22 mouse cellular contexts compared by ENCODE assay signal in the genomic region with DNA sequence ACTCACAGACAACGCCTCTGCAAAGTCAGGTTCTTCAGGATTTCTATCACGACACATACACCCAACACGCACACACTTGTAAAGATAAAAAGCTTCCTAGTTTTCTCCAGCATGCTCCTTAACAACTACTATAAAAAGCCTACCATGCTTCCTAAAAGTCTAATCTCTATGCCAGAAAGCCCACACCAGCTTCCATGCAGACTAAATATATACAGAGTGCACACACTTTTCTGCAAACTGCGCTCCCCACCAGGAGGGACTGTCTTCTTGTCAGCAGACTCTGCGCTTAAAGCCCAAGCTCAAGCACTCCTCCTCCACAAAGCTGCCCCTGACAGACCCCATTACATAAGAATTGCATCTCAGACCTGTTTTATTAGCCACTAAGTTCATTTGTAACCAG. TPM values are rescaled to one million over a fixed set of nuclear protein-coding genes. Genes with fewer than 3 reads are reported as not detected.
DNase-seq lines count a peak whose midpoint lies in the region; ATAC-seq and TF ChIP-seq lines count a peak whose summit lies in the region.
"Had no signal": no experiment of that assay in that cellular context is flagged by ENCODE, and none has a peak within 500 bp of the region (broad histone marks: within the 10 kb centered on the region; RNA-seq: fewer than 3 reads in every experiment).

No protein-coding gene starts in this region.

- H3K27ac ChIP-seq in forebrain, embryonic 11.5 days (ENCODE audit: low read depth, low read length) = no peak overlapping the region
- H3K27ac ChIP-seq in forebrain, embryonic 13.5 days = no peak overlapping the region
- H3K27ac ChIP-seq in heart, postnatal 0 days (ENCODE audit: low read depth) = no peak overlapping the region
- H3K27ac ChIP-seq: embryonic facial prominence, embryonic 12.5 days; hindbrain, embryonic 14.5 days; limb, embryonic 15.5 days had no signal

- no peak for TF ChIP-seq EP300 in heart, postnatal 0 days (IDR thresholded peaks at IDR 0.05; ENCODE audit: low read depth)

- H3K36me3 ChIP-seq in forebrain, embryonic 11.5 days (ENCODE audit: control insufficient read depth, insufficient read depth, low read length) = no peaks in the 10 kb centered on the region
- H3K36me3 ChIP-seq in forebrain, embryonic 13.5 days (ENCODE audit: poor library complexity, severe bottlenecking) = peaks cover 2% of the 10 kb centered on the region
- peaks cover 4% of the 10 kb centered on the region for H3K36me3 ChIP-seq in heart, postnatal 0 days (replicated peaks; ENCODE audit: control insufficient read depth, insufficient read depth, low read length)

- WGBS in forebrain, embryonic 11.5 days = 90% methylated on average over 5 of the region's 5 CpGs
- WGBS in forebrain, embryonic 13.5 days = 90% methylated on average over 5 of the region's 5 CpGs
- WGBS in heart, postnatal 0 days = 46% methylated on average over 5 of the region's 5 CpGs

- no peak overlapping the region for H3K4me3 ChIP-seq in forebrain, embryonic 11.5 days (ENCODE audit: low read depth, low read length)
- H3K4me3 ChIP-seq in forebrain, embryonic 13.5 days = no peak overlapping the region
- H3K4me3 ChIP-seq in heart, postnatal 0 days (ENCODE audit: low read depth, low read length) = no peak overlapping the region
- H3K4me3 ChIP-seq: embryonic facial prominence, embryonic 12.5 days; limb, embryonic 15.5 days had no signal

- H3K4me1 ChIP-seq in forebrain, embryonic 11.5 days (replicated peaks; ENCODE audit: control insufficient read depth, insufficient read depth, low read length) = peaks cover 6% of the 10 kb centered on the region; the same call in 1 of the 2 replicates
- H3K4me1 ChIP-seq in forebrain, embryonic 13.5 days = peaks cover 14% of the 10 kb centered on the region
- H3K4me1 ChIP-seq in heart, postnatal 0 days (ENCODE audit: control insufficient read depth, insufficient read depth) = peaks cover 20% of the 10 kb centered on the region

- DNase-seq in forebrain, embryonic 11.5 days (ENCODE audit: low spot score) = peak; percentile 36
- DNase-seq in heart, postnatal 0 days (ENCODE audit: low spot score) = no peak
- no peak for DNase-seq in heart, postnatal 14 days
- DNase-seq in ZHBTc4 (ENCODE audit: low read depth, low spot score) = peak; percentile 41
- DNase-seq in left cerebral cortex, postnatal 25 days (ENCODE audit: low spot score in 2 of 2) = peak; percentile 42 to 88
- DNase-seq in kidney, adult 18-20 months = no peak
- no peak for DNase-seq in layer of hippocampus, adult 9-10 months (ENCODE audit: low spot score)
- DNase-seq: cerebellum, adult 11 months; kidney, adult 2 months; kidney, postnatal 25 days; liver, postnatal 0 days; lung, postnatal 4 days; thymus, postnatal 14 days had no signal

- ATAC-seq in forebrain, embryonic 11.5 days (replicated peaks; ENCODE audit: low FRiP score) = no peak
- ATAC-seq in forebrain, embryonic 13.5 days = no peak
- no peak for ATAC-seq in heart, postnatal 0 days (ENCODE audit: insufficient read depth, low read depth)
- ATAC-seq: liver, postnatal 0 days; midbrain, embryonic 16.5 days had no signal

- TF ChIP-seq CTCF in heart, postnatal 0 days (IDR thresholded peaks at IDR 0.05; ENCODE audit: low read depth) = no peak

- no peaks in the 10 kb centered on the region for H3K9me3 ChIP-seq in forebrain, embryonic 11.5 days (ENCODE audit: control insufficient read depth, low read length)
- no peaks in the 10 kb centered on the region for H3K9me3 ChIP-seq in forebrain, embryonic 13.5 days (replicated peaks)
- no peaks in the 10 kb centered on the region for H3K9me3 ChIP-seq in heart, postnatal 0 days (replicated peaks; ENCODE audit: control insufficient read depth, low read length)
- H3K9me3 ChIP-seq: embryonic facial prominence, embryonic 12.5 days; limb, embryonic 15.5 days had no signal

- H3K27me3 ChIP-seq in forebrain, embryonic 11.5 days (ENCODE audit: control insufficient read depth, insufficient read depth, low read length) = no peaks in the 10 kb centered on the region; the same call in 1 of the 2 replicates
- H3K27me3 ChIP-seq in forebrain, embryonic 13.5 days = peaks cover 7% of the 10 kb centered on the region; the same call in 1 of the 2 replicates
- H3K27me3 ChIP-seq in heart, postnatal 0 days (ENCODE audit: control insufficient read depth, insufficient read depth, low read length) = no peaks in the 10 kb centered on the region
- H3K27me3 ChIP-seq: embryonic facial prominence, embryonic 12.5 days; limb, embryonic 15.5 days had no signal

- no peak overlapping the region for H3K9ac ChIP-seq in forebrain, embryonic 11.5 days (ENCODE audit: low read length)
- no peak overlapping the region for H3K9ac ChIP-seq in forebrain, embryonic 13.5 days
- H3K9ac ChIP-seq in heart, postnatal 0 days (replicated peaks; ENCODE audit: low read depth, low read length) = no peak overlapping the region; the same call in 1 of the 2 replicates
- H3K9ac ChIP-seq: embryonic facial prominence, embryonic 12.5 days; hindbrain, embryonic 14.5 days; limb, embryonic 15.5 days; liver, postnatal 0 days had no signal

- intact Hi-C loops in heart, postnatal 14 days (cut with DNase I) = no loop called here
- intact Hi-C loops in left cerebral cortex, postnatal 25 days (cut with DNase I) = loop anchor here (1.0 to 5.0 kb wide), 2 partner anchors 86 to 100 kb away; no protein-coding TSS in a partner anchor

- H3K4me2 ChIP-seq in forebrain, embryonic 11.5 days (ENCODE audit: low read depth, low read length, severe bottlenecking) = no peak overlapping the region
- no peak overlapping the region for H3K4me2 ChIP-seq in forebrain, embryonic 13.5 days
- peak overlapping the region; percentile 5 for H3K4me2 ChIP-seq in heart, postnatal 0 days (ENCODE audit: low read depth, low read length)
- H3K4me2 ChIP-seq: embryonic facial prominence, embryonic 12.5 days; hindbrain, embryonic 14.5 days; limb, embryonic 15.5 days had no signal

RNA-seq across cellular contexts. Expression of a gene that starts 3.0 kb away (rescaled TPM):
- polyA plus RNA-seq in forebrain, embryonic 11.5 days (2014; fragmentation: Nextera tagmentation; extraction: Ambion mirVana) = 5.5 and 6.7 TPM in 2 replicates
- polyA plus RNA-seq in forebrain, embryonic 13.5 days (2015; fragmentation: Nextera tagmentation; extraction: Ambion mirVana) = 3.5 and 4.0 TPM in 2 replicates
- 14.4 and 28.7 TPM in 2 replicates for total RNA-seq in heart, postnatal 0 days (2014; rRNA removed; ENCODE audit: low replicate concordance)
- 13.4 and 17.3 TPM in 2 replicates for polyA plus RNA-seq in heart, postnatal 0 days (2015; fragmentation: Nextera tagmentation; extraction: Ambion mirVana)
- total RNA-seq in heart, postnatal 14 days (2021) = 10 to 100 TPM; 11.8 to 16.3 TPM
- total RNA-seq in left cerebral cortex, postnatal 25 days (2021) = 10 to 100 TPM; 19.0 to 29.8 TPM

RNA-seq across cellular contexts. Expression of a gene that starts 16.3 kb away (rescaled TPM):
- polyA plus RNA-seq in forebrain, embryonic 11.5 days (2014; fragmentation: Nextera tagmentation; extraction: Ambion mirVana) = 96.1 and 109 TPM in 2 replicates
- polyA plus RNA-seq in forebrain, embryonic 13.5 days (2015; fragmentation: Nextera tagmentation; extraction: Ambion mirVana) = 77.3 and 80.1 TPM in 2 replicates
- 63.6 and 75.8 TPM in 2 replicates for total RNA-seq in heart, postnatal 0 days (2014; rRNA removed; ENCODE audit: low replicate concordance)
- 82.3 and 83.2 TPM in 2 replicates for polyA plus RNA-seq in heart, postnatal 0 days (2015; fragmentation: Nextera tagmentation; extraction: Ambion mirVana)
- total RNA-seq in heart, postnatal 14 days (2021) = 10 to 100 TPM; 73.1 to 78.0 TPM
- total RNA-seq in left cerebral cortex, postnatal 25 days (2021) = 10 to 100 TPM; 31.9 to 34.7 TPM

RNA-seq across cellular contexts. Expression of a gene that starts 44.6 kb away (rescaled TPM):
- not detected in 2 replicates for polyA plus RNA-seq in forebrain, embryonic 11.5 days (2014; fragmentation: Nextera tagmentation; extraction: Ambion mirVana)
- not detected in 2 replicates for polyA plus RNA-seq in forebrain, embryonic 13.5 days (2015; fragmentation: Nextera tagmentation; extraction: Ambion mirVana)
- total RNA-seq in heart, postnatal 0 days (2014; rRNA removed; ENCODE audit: low replicate concordance) = not detected in 2 replicates
- not detected in 2 replicates for polyA plus RNA-seq in heart, postnatal 0 days (2015; fragmentation: Nextera tagmentation; extraction: Ambion mirVana)
- not detected for total RNA-seq in heart, postnatal 14 days (2021)
- total RNA-seq in left cerebral cortex, postnatal 25 days (2021) = not detected
- total RNA-seq: granulocyte monocyte progenitor cell, adult 5-6 weeks; layer of hippocampus, postnatal 25 days had no signal
- polyA plus RNA-seq: embryonic facial prominence, embryonic 12.5 days; hindbrain, embryonic 14.5 days; kidney, adult 2 months; limb, embryonic 15.5 days; liver, postnatal 0 days; midbrain, embryonic 16.5 days; small intestine, adult 2 months; stomach, embryonic 14.5 days had no signal

RNA-seq across cellular contexts. Expression of a gene that starts 47.9 kb away (rescaled TPM):
- 0.39 TPM in 1 of 2 replicates, not detected in the other for polyA plus RNA-seq in forebrain, embryonic 11.5 days (2014; fragmentation: Nextera tagmentation; extraction: Ambion mirVana)
- 0.33 TPM in 1 of 2 replicates, not detected in the other for polyA plus RNA-seq in forebrain, embryonic 13.5 days (2015; fragmentation: Nextera tagmentation; extraction: Ambion mirVana)
- total RNA-seq in heart, postnatal 0 days (2014; rRNA removed; ENCODE audit: low replicate concordance) = not detected in 2 replicates
- polyA plus RNA-seq in heart, postnatal 0 days (2015; fragmentation: Nextera tagmentation; extraction: Ambion mirVana) = 0.26 TPM in 1 of 2 replicates, not detected in the other
- total RNA-seq in heart, postnatal 14 days (2021) = not detected
- not detected for total RNA-seq in left cerebral cortex, postnatal 25 days (2021)
- total RNA-seq: granulocyte monocyte progenitor cell, adult 5-6 weeks; layer of hippocampus, postnatal 25 days had no signal
- polyA plus RNA-seq: embryonic facial prominence, embryonic 12.5 days; kidney, adult 2 months; limb, embryonic 15.5 days; liver, postnatal 0 days; midbrain, embryonic 16.5 days; small intestine, adult 2 months had no signal

Comparison
In these comparisons a context has a peak if more than half of its experiments do, and no peak if none do; other contexts are left out.
1. DNase-seq: peak in forebrain, embryonic 11.5 days (single experiment), ZHBTc4 (single experiment) and left cerebral cortex, postnatal 25 days (2 of 2); none in heart, postnatal 0 days (single experiment), heart, postnatal 14 days (0 of 2), kidney, adult 18-20 months (single experiment) and layer of hippocampus, adult 9-10 months (single experiment).